Mouse (Mus musculus) neural tube, embryonic 14.5 days (tissue): Measurements from ENCODE around the gene Ift140. TPM values are rescaled to one million over a fixed set of nuclear protein-coding genes. Genes with fewer than 3 reads are reported as not detected.

Experiments
- ATAC-seq: fragments of 200-750 bp; cut with Nextera tagmentation; 2 replicates; pipeline ENCODE4 v1.8.0; 2017; ENCODE audit warnings: low read depth, mild to moderate bottlenecking, moderate TSS enrichment, moderate library complexity
- H3K27ac ChIP-seq: fragments of 300-500 bp; sonication (generic); 2 replicates; pipeline ENCODE4 v1.5.1; 2014; ENCODE audit warnings: low read depth, mild to moderate bottlenecking, control low read depth, low read length, moderate library complexity, mixed read lengths
- H3K27me3 ChIP-seq: fragments of 300-500 bp; sonication (generic); 2 replicates; pipeline ENCODE4 v1.6.1; 2014; ENCODE audit warnings: low read length; ENCODE audit not compliant: control insufficient read depth, insufficient read depth
- H3K36me3 ChIP-seq: fragments of 300-500 bp; sonication (generic); 2 replicates; pipeline ENCODE4 v1.6.1; 2014; ENCODE audit warnings: low read length, mixed read lengths; ENCODE audit not compliant: control insufficient read depth, insufficient read depth
- H3K4me1 ChIP-seq: fragments of 300-500 bp; sonication (generic); 2 replicates; pipeline ENCODE4 v1.6.1; 2014; ENCODE audit warnings: low read length; ENCODE audit not compliant: control insufficient read depth, insufficient read depth
- H3K4me2 ChIP-seq: fragments of 300-500 bp; sonication (generic); 2 replicates; pipeline ENCODE4 v1.6.1; 2014; ENCODE audit warnings: mild to moderate bottlenecking, low read depth, low read length, control low read depth
- H3K4me3 ChIP-seq: fragments of 300-500 bp; sonication (generic); 2 replicates; pipeline ENCODE4 v1.5.1; 2014; ENCODE audit warnings: low read depth, low read length, control low read depth, mixed read lengths
- H3K9ac ChIP-seq: fragments of 300-500 bp; sonication (generic); replicated peaks from 2 replicates; pipeline ENCODE4 v1.6.1; 2014; ENCODE audit warnings: low read depth, mild to moderate bottlenecking, control low read depth, low read length, mixed read lengths
- H3K9me3 ChIP-seq: fragments of 300-500 bp; sonication (generic); 2 replicates; pipeline ENCODE4 v1.6.1; 2016; ENCODE audit warnings: low read length; ENCODE audit not compliant: control insufficient read depth
- WGBS: fragments of 180-500 bp; shearing (Covaris S2); extraction: QIAGEN DNeasy Blood & Tissue Kit; methylation state at CpG from one replicate; pipeline ENCODE4 v1.1.7; 2014; 5-methylcytosine and 5-hydroxymethylcytosine counted together
- polyA plus RNA-seq: library from polyadenylated mRNA; unstranded; fragments of >200 nt; fragmentation: Nextera tagmentation; extraction: Ambion mirVana; gene quantifications from 2 replicates; pipeline ENCODE4 v1.2.1, GENCODE M21; 2014

Ift140 gene
- polyA plus RNA-seq, 1 experiment from 2014 or later: 18.5 TPM

- H3K27ac ChIP-seq: no peak overlapping the region
- no peaks in the 10 kb centered on the region for H3K4me1 ChIP-seq
- 68% methylated on average over 4 of the region's 4 CpGs for WGBS
- no peak overlapping the region for H3K4me3 ChIP-seq
- H3K27me3 ChIP-seq: no peaks in the 10 kb centered on the region
- H3K9me3 ChIP-seq: no peaks in the 10 kb centered on the region
- no peak for ATAC-seq
- no peak overlapping the region for H3K9ac ChIP-seq
- H3K36me3 ChIP-seq: peaks cover 26% of the 10 kb centered on the region
- H3K4me2 ChIP-seq: no peak overlapping the region
Measured at GRCm38 (mm10) chr17:25036183-25036582, 20.3 kb downstream of the Ift140 start.

GRCm38 (mm10) chr17:25044879-25045278 lies 29.0 kb downstream of the Ift140 start:
- Histone ChIP-seq H3K27ac (no peak overlapping the region), H3K27me3 (no peaks in the 10 kb centered on the region), H3K9me3 (no peaks in the 10 kb centered on the region), H3K4me2 (no peak overlapping the region), H3K4me1 (no peaks in the 10 kb centered on the region), H3K9ac (no peak overlapping the region), H3K36me3 (0 out of 2 replicates have a peak, but pooled peaks cover 5% of the 10 kb centered on the region), H3K4me3 (no peak overlapping the region)
- 82% methylated on average over 7 of the region's 7 CpGs for WGBS
- no peak for ATAC-seq

GRCm38 (mm10) chr17:25045281-25045680 lies 29.4 kb downstream of the Ift140 start:
- Histone ChIP-seq H3K36me3 (0 out of 2 replicates have a peak, but pooled peaks cover 4% of the 10 kb centered on the region), H3K27ac (no peak overlapping the region), H3K27me3 (no peaks in the 10 kb centered on the region), H3K4me1 (no peaks in the 10 kb centered on the region), H3K9me3 (no peaks in the 10 kb centered on the region), H3K4me2 (no peak overlapping the region), H3K9ac (no peak overlapping the region), H3K4me3 (no peak overlapping the region)
- ATAC-seq: no peak
- WGBS: 96% methylated on average over 4 of the region's 4 CpGs

- H3K36me3 ChIP-seq: no peaks in the 10 kb centered on the region
- no peak overlapping the region for H3K4me3 ChIP-seq
- H3K27me3 ChIP-seq: no peaks in the 10 kb centered on the region
- no peak overlapping the region for H3K9ac ChIP-seq
- H3K4me2 ChIP-seq: no peak overlapping the region
- no peaks in the 10 kb centered on the region for H3K4me1 ChIP-seq
- no peaks in the 10 kb centered on the region for H3K9me3 ChIP-seq
- H3K27ac ChIP-seq: no peak overlapping the region
- 97% methylated on average over 5 of the region's 6 CpGs for WGBS
- no peak for ATAC-seq
Measured at GRCm38 (mm10) chr17:25047143-25047542, 31.3 kb downstream of the Ift140 start.

GRCm38 (mm10) chr17:25053274-25053673 lies 37.4 kb downstream of the Ift140 start:
- Histone ChIP-seq H3K36me3 (peaks cover 26% of the 10 kb centered on the region), H3K27ac (no peak overlapping the region), H3K4me3 (no peak overlapping the region), H3K9me3 (no peaks in the 10 kb centered on the region), H3K4me1 (no peaks in the 10 kb centered on the region), H3K27me3 (no peaks in the 10 kb centered on the region), H3K9ac (no peak overlapping the region), H3K4me2 (no peak overlapping the region)
- 85% methylated on average over 9 of the region's 9 CpGs for WGBS
- ATAC-seq: no peak

- Histone ChIP-seq H3K27me3 (no peaks in the 10 kb centered on the region), H3K4me2 (no peak overlapping the region), H3K4me1 (no peaks in the 10 kb centered on the region), H3K9ac (no peak overlapping the region), H3K27ac (no peak overlapping the region), H3K36me3 (peaks cover 31% of the 10 kb centered on the region), H3K4me3 (no peak overlapping the region), H3K9me3 (no peaks in the 10 kb centered on the region)
- 87% methylated on average over 6 of the region's 6 CpGs for WGBS
- no peak for ATAC-seq
Measured at GRCm38 (mm10) chr17:25057041-25057440, 41.2 kb downstream of the Ift140 start.

GRCm38 (mm10) chr17:25063261-25063660 lies 47.4 kb downstream of the Ift140 start:
- Histone ChIP-seq H3K4me1 (no peaks in the 10 kb centered on the region), H3K4me2 (no peak overlapping the region), H3K27me3 (no peaks in the 10 kb centered on the region), H3K36me3 (peaks cover 5% of the 10 kb centered on the region; the same call in 1 of the 2 replicates), H3K4me3 (no peak overlapping the region), H3K9ac (no peak overlapping the region), H3K9me3 (no peaks in the 10 kb centered on the region), H3K27ac (no peak overlapping the region)
- no peak for ATAC-seq
- 81% methylated on average over 4 of the region's 4 CpGs for WGBS

GRCm38 (mm10) chr17:25063872-25064271 lies 48.0 kb downstream of the Ift140 start:
- Histone ChIP-seq H3K4me1 (no peaks in the 10 kb centered on the region), H3K4me2 (no peak overlapping the region), H3K4me3 (no peak overlapping the region), H3K27ac (no peak overlapping the region), H3K9me3 (no peaks in the 10 kb centered on the region), H3K36me3 (peaks cover 3% of the 10 kb centered on the region; the same call in 1 of the 2 replicates), H3K9ac (no peak overlapping the region), H3K27me3 (no peaks in the 10 kb centered on the region)
- WGBS: 85% methylated on average over 12 of the region's 12 CpGs
- no peak for ATAC-seq

- H3K27me3 ChIP-seq: no peaks in the 10 kb centered on the region
- no peak overlapping the region for H3K4me3 ChIP-seq
- 79% methylated on average over 9 of the region's 9 CpGs for WGBS
- H3K4me2 ChIP-seq: no peak overlapping the region
- no peaks in the 10 kb centered on the region for H3K9me3 ChIP-seq
- no peak for ATAC-seq
- H3K9ac ChIP-seq: no peak overlapping the region
- no peaks in the 10 kb centered on the region; the same call in 1 of the 2 replicates for H3K36me3 ChIP-seq
- H3K27ac ChIP-seq: no peak overlapping the region
- H3K4me1 ChIP-seq: no peaks in the 10 kb centered on the region
Measured at GRCm38 (mm10) chr17:25064351-25064750, 48.5 kb downstream of the Ift140 start.
